Mouse (Mus musculus): ENCODE results near the gene Shisa6. TPM values are rescaled to one million over a fixed set of nuclear protein-coding genes. Genes with fewer than 3 reads are reported as not detected.

Shisa6 gene
- 1.8 TPM in 2 replicates for polyA plus RNA-seq (2015; fragmentation: Nextera tagmentation; extraction: Ambion mirVana)

DNA sequence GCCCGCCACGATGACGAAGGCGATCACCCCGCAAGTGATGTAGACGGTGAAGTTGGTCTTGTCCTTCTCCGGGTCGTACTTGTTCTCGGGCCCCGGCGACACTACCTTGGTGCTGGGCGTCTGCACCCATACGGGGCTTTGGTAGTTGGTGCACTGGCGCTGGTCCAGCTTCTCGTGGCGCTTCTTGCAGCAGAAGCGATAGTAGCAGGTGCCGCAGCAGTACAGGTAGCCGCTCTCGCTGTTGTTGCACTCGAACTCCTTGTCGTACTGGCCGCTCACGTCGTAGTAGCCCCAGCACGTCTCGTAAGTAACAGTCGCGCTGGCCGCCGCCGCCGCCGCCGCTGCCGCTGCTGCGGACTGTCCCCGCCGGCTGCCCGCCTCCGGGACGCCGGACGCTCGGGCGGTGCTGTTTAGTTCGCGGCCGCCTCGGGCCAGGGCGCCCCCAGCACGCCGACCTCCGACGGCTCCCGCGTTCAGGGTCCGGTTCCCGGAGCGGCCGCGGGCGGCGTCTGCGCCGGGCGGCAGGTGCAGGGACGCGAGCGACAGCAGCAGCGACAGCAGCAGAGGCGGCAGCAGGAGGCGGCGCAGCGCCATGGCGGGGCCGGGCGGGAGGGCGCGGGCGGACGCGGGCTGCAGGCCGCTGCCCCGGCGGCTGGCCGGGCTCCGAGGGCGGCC, at the start of gene Shisa6:
Gene Shisa6, minus strand, starts transcription at position 594 of the 675 bp plus-strand sequence.
- Histone ChIP-seq H3K9ac (replicated peaks) (peak within 1 kb of the TSS; percentile 56), H3K27me3 (peaks cover 41% of the 10 kb centered on the region), H3K4me3 (peak within 1 kb of the TSS; percentile 77), H3K4me2 (replicated peaks) (peak within 1 kb of the TSS; percentile 94), H3K36me3 (no peaks in the 10 kb centered on the region), H3K4me1 (peaks cover 38% of the 10 kb centered on the region), H3K9me3 (no peaks in the 10 kb centered on the region), H3K27ac (replicated peaks) (peak within 1 kb of the TSS; percentile 62)
- ATAC-seq (replicated peaks): peak; percentile 67
- under 1% methylated on average over 82 of the region's 89 CpGs for WGBS

DNA sequence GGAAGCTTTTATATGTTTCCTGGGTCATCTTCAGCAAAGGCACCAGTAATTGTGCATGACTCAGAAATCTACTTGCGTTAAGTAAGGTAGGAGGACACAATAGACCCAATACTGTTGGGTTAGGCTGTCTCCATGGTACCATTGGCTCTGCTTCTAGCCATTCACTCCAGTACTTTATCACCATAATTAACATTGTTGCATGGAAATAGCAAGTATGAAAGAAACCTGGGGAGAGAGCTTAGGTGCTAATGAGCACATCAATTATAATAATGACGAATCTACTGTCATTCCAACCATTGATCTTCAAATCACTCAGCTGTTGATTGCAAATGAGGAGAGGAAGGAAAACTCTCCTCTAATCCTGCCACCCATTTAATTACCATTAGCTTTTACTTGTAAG, 48.1 kb upstream of the Shisa6 start:
- Histone ChIP-seq H3K9me3 (no peaks in the 10 kb centered on the region), H3K27ac (replicated peaks) (no peak overlapping the region), H3K9ac (replicated peaks) (no peak overlapping the region), H3K27me3 (no peaks in the 10 kb centered on the region), H3K36me3 (no peaks in the 10 kb centered on the region), H3K4me2 (replicated peaks) (no peak overlapping the region), H3K4me1 (peaks cover 6% of the 10 kb centered on the region; the same call in 1 of the 2 replicates), H3K4me3 (no peak overlapping the region)
- ATAC-seq (replicated peaks): peak; percentile 48; the same call in 1 of the 2 replicates
- 2% methylated on average over 2 of the region's 2 CpGs for WGBS

DNA sequence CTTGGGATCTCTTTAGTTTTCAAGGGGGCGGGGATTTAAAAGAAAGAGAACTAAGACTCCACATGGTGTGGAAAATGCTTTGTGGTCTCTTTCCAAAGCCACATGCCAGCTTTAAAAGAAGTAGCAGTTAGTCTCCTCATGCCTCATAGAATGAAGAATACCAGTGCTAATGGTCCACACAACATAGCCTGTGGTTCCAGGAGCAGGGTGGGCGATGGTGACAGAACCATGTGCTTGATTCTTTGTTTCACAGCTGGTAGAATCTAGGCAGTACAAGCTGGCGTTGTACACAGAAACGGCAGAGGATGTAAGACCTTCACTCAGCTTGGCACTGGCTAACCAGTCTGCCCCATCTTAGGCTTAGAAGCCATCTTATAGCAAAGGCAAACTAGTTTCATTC, 43.3 kb upstream of the Shisa6 start:
- no peak for ATAC-seq (replicated peaks)
- 68% methylated on average over 4 of the region's 4 CpGs for WGBS
- H3K9me3 ChIP-seq: no peaks in the 10 kb centered on the region
- no peak overlapping the region for H3K27ac ChIP-seq (replicated peaks)
- H3K4me2 ChIP-seq (replicated peaks): no peak overlapping the region
- H3K36me3 ChIP-seq: no peaks in the 10 kb centered on the region
- H3K4me1 ChIP-seq: peaks cover 20% of the 10 kb centered on the region
- H3K9ac ChIP-seq (replicated peaks): no peak overlapping the region
- H3K27me3 ChIP-seq: no peaks in the 10 kb centered on the region
- no peak overlapping the region for H3K4me3 ChIP-seq

DNA sequence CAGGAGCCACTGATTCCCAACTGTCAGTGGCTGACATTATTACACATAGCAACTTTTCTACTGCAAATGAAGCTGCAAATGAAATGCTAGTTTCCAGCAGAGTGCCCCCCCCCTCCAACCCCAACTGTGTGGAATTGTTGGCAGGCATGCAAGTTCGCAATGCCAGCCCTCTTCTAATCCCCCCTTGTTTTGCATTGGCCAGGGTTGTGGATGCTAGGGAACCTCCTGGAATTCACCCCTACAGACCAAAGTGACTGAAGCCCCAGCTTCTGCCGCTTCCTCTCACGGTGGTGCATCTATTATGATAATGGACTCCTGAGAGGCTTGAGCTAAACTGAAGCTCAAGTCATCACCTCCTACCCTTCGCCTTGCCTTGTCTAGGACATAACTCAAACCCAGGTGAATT, 42.6 kb upstream of the Shisa6 start:
- ATAC-seq (replicated peaks): peak; percentile 80
- Histone ChIP-seq H3K4me3 (no peak overlapping the region), H3K27me3 (no peaks in the 10 kb centered on the region), H3K9ac (replicated peaks) (no peak overlapping the region), H3K27ac (replicated peaks) (no peak overlapping the region), H3K4me1 (peaks cover 15% of the 10 kb centered on the region), H3K9me3 (no peaks in the 10 kb centered on the region), H3K4me2 (replicated peaks) (no peak overlapping the region), H3K36me3 (no peaks in the 10 kb centered on the region)
- 17% methylated on average over 4 of the region's 4 CpGs for WGBS

DNA sequence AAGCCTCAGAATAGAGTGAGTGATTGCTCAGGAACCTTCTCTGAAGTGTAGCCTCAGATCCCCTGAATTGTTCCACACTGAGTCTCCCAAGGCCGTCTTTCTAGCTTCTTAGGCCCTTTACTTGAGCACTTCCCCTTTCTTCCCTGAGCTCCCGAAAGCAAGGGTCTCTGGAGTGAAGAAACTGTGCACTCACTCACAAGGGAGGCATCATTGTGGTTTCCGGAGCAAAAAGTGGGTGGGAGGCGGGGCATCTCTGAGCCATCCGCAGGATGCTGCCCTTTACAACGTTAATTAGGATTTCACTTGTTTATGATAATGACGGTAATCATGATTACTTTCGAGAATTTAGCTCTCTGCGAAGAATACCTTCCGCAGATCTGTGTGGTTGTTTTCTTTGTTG, 41.6 kb upstream of the Shisa6 start:
- ATAC-seq (replicated peaks): no peak
- Histone ChIP-seq H3K36me3 (no peaks in the 10 kb centered on the region), H3K4me1 (peaks cover 15% of the 10 kb centered on the region), H3K27me3 (no peaks in the 10 kb centered on the region), H3K9ac (replicated peaks) (no peak overlapping the region), H3K9me3 (no peaks in the 10 kb centered on the region), H3K27ac (replicated peaks) (no peak overlapping the region), H3K4me2 (replicated peaks) (no peak overlapping the region), H3K4me3 (no peak overlapping the region)
- WGBS: 16% methylated on average over 10 of the region's 10 CpGs

DNA sequence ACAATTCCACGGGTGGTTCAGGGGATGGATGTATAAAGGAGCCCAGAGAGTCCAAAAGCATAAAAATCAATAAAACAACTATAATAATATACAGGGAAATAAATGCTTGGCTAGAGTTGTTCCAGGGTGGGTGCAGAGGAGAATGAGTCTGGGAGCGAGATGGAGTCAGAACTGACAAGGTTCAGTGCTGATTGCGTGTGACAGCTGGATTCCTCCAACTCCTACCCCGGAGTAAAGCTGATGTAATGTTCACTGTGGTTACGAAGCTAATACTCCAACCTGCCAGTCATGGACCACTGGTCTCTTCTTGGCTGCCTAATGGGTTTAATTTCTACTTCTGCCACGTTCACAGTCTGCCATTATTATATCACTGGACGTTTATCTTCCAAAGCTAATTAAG, 36.5 kb upstream of the Shisa6 start:
- no peak overlapping the region for H3K4me2 ChIP-seq (replicated peaks)

DNA sequence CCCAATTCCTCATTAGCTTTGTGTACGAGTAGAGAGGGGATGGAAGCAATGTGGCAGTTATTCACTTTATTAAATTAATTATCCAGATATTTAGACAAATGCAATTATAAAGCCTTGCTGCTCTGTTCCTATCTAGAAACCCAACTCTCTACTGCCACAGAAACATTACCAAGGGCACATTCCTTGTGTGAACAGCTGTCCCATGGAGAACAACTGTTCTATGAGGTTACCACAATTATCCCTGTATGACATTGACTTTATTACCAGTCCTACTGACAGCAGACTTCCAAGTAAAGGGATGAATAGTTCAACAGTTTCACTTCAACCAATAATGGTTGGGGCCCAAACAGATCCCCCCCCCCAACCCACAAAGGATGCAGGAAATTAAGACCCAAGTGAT, 12.1 kb upstream of the Shisa6 start:
- Histone ChIP-seq H3K4me1 (no peaks in the 10 kb centered on the region), H3K27me3 (no peaks in the 10 kb centered on the region), H3K36me3 (no peaks in the 10 kb centered on the region), H3K9ac (replicated peaks) (no peak overlapping the region), H3K4me3 (no peak overlapping the region), H3K4me2 (replicated peaks) (no peak overlapping the region), H3K9me3 (no peaks in the 10 kb centered on the region), H3K27ac (replicated peaks) (no peak overlapping the region)
- no peak for ATAC-seq (replicated peaks)
- WGBS: 69% methylated on average over 1 of the region's 1 CpGs

More for the DNA sequence above, 36.5 kb upstream of the Shisa6 start:
- Histone ChIP-seq H3K36me3 (no peaks in the 10 kb centered on the region), H3K4me1 (peaks cover 1% of the 10 kb centered on the region), H3K4me3 (no peak overlapping the region), H3K9ac (replicated peaks) (no peak overlapping the region), H3K27ac (replicated peaks) (no peak overlapping the region), H3K27me3 (no peaks in the 10 kb centered on the region), H3K9me3 (no peaks in the 10 kb centered on the region)
- no peak for ATAC-seq (replicated peaks)
- 79% methylated on average over 7 of the region's 7 CpGs for WGBS

DNA sequence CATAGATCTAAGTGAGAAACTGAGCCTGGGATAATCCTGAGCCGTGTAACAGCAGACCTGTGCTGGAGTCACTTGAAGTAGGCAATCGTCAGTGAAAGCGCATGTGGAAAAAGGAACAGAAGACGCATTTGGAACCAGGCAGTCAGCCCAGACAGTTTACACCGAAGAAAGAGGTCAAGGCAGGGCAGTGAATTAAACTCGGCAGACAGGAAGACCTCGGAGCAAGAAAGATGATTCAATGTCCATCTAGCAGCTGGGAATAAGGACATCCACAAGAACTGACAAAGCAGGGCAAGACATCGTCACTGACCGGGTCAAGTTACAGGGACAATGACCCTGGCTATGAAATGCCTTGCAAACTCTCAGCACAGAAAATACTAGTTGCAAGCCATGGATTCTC, 10.1 kb upstream of the Shisa6 start:
- Histone ChIP-seq H3K9me3 (no peaks in the 10 kb centered on the region), H3K4me2 (replicated peaks) (no peak overlapping the region), H3K27ac (replicated peaks) (no peak overlapping the region), H3K9ac (replicated peaks) (no peak overlapping the region), H3K27me3 (no peaks in the 10 kb centered on the region), H3K36me3 (no peaks in the 10 kb centered on the region), H3K4me3 (no peak overlapping the region), H3K4me1 (no peaks in the 10 kb centered on the region)
- no peak for ATAC-seq (replicated peaks)
- 88% methylated on average over 9 of the region's 9 CpGs for WGBS

DNA sequence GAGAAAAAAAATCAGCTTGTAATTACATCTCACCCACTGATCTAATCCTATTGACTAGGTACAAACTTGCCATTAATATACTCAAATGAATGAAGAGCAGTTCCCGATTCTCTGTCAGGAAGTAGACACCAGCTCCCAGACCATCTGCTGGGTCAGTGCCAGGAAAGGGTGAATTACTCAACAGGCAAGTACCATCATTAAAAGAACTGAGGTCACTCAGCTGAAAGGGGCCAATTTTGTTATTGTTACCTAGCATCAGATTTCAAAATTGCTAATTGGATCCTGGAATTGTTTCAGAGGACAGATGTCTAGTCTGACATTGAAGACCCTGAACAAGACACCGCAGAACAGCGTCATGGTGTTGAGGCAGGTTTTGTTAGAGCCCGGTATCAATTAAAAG, 9.4 kb upstream of the Shisa6 start:
- H3K27ac ChIP-seq (replicated peaks): no peak overlapping the region
- WGBS: 17% methylated on average over 4 of the region's 4 CpGs
- H3K4me2 ChIP-seq (replicated peaks): no peak overlapping the region
- no peaks in the 10 kb centered on the region for H3K27me3 ChIP-seq
- H3K9me3 ChIP-seq: no peaks in the 10 kb centered on the region
- no peak for ATAC-seq (replicated peaks)
- no peaks in the 10 kb centered on the region for H3K36me3 ChIP-seq
- H3K4me1 ChIP-seq: no peaks in the 10 kb centered on the region
- no peak overlapping the region for H3K4me3 ChIP-seq
- no peak overlapping the region for H3K9ac ChIP-seq (replicated peaks)

DNA sequence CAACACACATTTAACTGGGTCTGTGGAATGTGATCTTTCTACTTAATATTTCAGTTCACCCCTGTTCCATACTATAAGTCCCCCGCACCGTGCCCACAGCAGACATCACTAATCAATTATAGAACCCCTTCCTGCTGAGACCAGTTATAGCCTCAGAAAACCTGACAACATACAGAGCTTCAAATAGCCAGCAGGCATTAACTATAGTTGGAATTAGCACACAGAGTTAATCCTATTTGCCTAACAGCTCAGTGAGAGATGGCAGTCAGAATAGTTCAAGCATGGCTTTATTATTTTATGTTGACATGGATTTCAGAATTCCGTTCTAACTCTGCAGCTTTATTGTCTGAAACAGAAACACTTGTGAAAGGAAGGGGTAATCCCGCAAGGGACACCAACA, 8.5 kb upstream of the Shisa6 start:
- H3K27ac ChIP-seq (replicated peaks): no peak overlapping the region
- no peaks in the 10 kb centered on the region for H3K4me1 ChIP-seq
- H3K4me2 ChIP-seq (replicated peaks): no peak overlapping the region
- no peak overlapping the region for H3K4me3 ChIP-seq
- no peaks in the 10 kb centered on the region for H3K36me3 ChIP-seq
- WGBS: 46% methylated on average over 4 of the region's 4 CpGs
- ATAC-seq (replicated peaks): no peak
- no peaks in the 10 kb centered on the region for H3K9me3 ChIP-seq
- H3K9ac ChIP-seq (replicated peaks): no peak overlapping the region
- H3K27me3 ChIP-seq: peaks cover 5% of the 10 kb centered on the region; the same call in 1 of the 2 replicates

DNA sequence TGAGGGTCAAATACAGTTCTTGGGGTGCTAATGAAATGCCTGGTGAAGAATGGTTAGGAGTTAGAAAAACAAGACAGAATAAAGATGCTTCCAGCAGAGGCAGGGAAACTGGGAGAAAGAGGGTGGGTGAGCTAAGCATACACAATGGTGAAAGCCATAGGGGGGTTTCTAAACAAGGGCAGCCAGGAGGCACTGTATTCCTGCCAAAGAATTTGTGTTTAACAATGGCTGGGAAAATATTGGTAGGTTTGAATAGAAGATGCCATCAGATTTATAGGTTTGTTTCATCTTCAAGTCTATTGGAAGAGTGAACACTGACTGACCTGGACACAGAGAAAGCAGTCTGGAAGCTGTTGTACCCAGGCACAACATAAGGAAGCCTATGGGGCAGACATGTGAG, 2.4 kb upstream of the Shisa6 start:
- Histone ChIP-seq H3K4me2 (replicated peaks) (peak overlapping the region; percentile 28; the same call in 1 of the 2 replicates), H3K36me3 (no peaks in the 10 kb centered on the region), H3K4me1 (peaks cover 31% of the 10 kb centered on the region), H3K9me3 (no peaks in the 10 kb centered on the region), H3K27me3 (peaks cover 41% of the 10 kb centered on the region), H3K27ac (replicated peaks) (no peak overlapping the region), H3K4me3 (peak overlapping the region; percentile 7; the same call in 1 of the 2 replicates), H3K9ac (replicated peaks) (no peak overlapping the region)
- no peak for ATAC-seq (replicated peaks)

DNA sequence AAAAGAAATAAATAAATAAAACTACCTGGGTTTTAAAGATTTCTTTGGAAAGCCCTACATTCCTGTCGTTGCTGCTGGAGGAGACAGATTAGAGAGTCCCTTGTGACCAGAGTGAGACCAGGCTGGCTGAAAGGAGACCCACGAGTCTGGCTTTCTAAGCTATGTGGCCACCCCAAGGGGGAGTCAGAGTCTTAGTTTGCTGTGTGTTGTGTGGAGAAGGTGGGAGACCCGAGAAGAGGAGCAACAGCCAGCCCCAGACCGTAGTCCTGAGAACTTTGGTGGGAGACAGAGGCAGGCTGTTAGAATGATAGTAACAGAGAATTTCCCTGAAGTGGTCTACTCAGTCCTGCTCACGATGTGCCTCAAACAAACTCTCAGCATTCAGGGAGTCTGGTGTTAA, 1.6 kb upstream of the Shisa6 start:
- Histone ChIP-seq H3K4me3 (peak overlapping the region; percentile 7; the same call in 1 of the 2 replicates), H3K36me3 (no peaks in the 10 kb centered on the region), H3K9me3 (no peaks in the 10 kb centered on the region), H3K4me1 (peaks cover 38% of the 10 kb centered on the region), H3K9ac (replicated peaks) (0 out of 2 replicates have a peak overlapping the region, but pooled peaks have one; percentile 17), H3K27ac (replicated peaks) (no peak overlapping the region), H3K4me2 (replicated peaks) (peak overlapping the region; percentile 28), H3K27me3 (peaks cover 41% of the 10 kb centered on the region)
- WGBS: 4% methylated on average over 5 of the region's 5 CpGs
- ATAC-seq (replicated peaks): no peak

DNA sequence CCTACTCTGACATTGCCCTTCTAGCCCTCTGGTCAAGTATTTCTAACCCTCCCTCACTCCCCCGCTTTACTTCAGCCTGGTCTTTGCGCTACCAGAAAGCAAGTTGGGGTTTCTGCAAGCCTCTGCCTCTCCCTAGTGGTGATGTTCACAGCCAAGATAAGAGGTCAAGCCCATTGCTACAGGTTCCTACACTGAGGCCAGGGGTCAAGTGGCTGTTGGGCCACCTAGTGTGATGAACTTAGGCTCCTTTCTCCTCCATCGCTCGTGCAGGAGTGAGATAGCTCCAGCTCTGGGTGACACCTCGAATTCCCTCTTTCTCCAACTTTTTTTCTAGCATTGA, 1.2 kb upstream of the Shisa6 start:
- H3K27me3 ChIP-seq: peaks cover 41% of the 10 kb centered on the region
- H3K27ac ChIP-seq (replicated peaks): no peak overlapping the region
- H3K9ac ChIP-seq (replicated peaks): peak overlapping the region; percentile 56
- peak overlapping the region; percentile 77 for H3K4me3 ChIP-seq
- 4% methylated on average over 5 of the region's 5 CpGs for WGBS
- H3K9me3 ChIP-seq: no peaks in the 10 kb centered on the region
- no peak; the same call in none of the 2 replicates for ATAC-seq (replicated peaks)
- peaks cover 38% of the 10 kb centered on the region for H3K4me1 ChIP-seq
- no peaks in the 10 kb centered on the region for H3K36me3 ChIP-seq
- peak overlapping the region; percentile 94 for H3K4me2 ChIP-seq (replicated peaks)
